Mouse (Mus musculus): ENCODE results near the gene Filip1.
"Not testable (repeated sequence)": the region's sequence is repeated elsewhere in the genome, so short reads cannot be mapped to it uniquely, and the experiment has no call there.

The Filip1 gene

DNA sequence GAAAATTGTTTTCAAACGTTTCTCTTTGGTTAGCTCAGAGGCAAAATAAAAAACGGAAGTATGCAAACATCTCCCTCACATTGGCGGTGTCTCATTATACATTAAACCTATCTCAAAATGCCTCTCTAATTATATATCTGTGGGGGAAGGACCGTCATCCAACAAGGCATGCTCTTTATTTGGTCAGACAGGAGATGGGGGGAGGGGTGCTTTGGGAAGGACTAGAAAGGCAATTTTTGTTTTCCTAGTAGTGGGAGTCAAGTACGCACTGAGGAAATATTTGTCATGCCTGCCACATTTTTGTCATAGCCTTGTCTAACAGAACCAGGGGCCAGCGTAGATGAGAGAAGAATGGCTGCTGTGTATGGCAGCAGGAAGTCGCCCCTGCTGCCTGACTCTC is at the start of gene Filip1:
Gene Filip1 (minus strand): TSS at position 101 of the 400 bp plus-strand sequence.
- DNase-seq, result no peak

DNA sequence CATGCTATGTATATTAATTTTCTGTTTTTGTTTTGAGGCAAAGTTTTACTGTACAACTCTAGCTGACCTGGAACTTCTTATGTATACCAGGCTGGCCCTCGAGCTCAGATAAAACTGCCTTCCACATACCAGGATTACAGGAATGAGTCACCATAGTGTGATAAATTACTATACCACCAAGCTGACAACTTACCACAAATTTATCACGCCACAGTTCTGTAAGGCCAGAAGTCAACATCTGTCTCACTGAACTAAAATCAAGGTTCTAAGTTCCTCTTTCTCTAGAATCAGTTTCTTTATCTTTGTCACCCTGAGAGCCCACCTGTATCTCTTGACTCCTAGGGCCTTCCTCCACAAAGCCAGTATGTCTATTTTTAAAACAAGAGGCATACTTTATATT is 45.0 kb upstream of the Filip1 start:
- DNase-seq, result no peak

DNA sequence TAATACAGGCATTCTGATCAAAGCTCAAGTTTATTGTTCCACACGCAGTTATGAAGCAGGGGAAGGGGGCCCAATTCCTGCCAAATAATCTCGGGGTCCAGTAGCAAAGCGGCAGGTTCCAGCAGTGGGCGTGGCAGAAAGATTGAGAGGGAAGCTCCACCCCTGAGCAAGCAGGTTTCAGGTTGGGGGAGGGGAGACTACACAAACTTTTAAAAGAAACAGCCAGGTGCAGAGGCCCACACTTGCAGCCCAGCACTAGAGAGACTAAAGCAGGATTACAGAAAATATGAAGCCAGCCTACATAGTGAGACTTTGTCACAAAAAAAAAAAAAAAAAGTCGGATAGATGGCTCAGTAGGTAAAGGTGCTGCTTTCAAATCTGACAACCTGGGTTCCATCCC is 40.3 kb upstream of the Filip1 start:
- no peak for DNase-seq

DNA sequence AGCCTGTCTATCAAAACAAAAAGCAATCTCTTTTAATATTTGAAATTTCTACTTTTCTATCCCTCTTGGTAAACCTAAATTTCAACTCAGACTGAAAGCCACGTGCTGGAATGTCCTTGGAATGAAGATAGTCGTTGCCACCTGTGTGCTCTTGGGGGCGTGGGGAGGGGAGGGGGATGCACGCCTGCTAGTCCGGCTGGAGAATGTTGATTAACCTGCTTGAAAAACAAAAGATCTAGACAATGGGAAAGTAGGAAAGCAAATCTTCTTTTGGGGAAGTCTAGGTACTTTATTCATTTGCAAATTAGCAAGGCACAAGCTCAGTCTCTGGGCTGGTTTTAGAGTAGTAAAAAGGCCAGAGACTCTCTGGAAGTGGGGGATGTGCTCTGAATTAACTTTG is 36.6 kb upstream of the Filip1 start:
- DNase-seq, result not testable (repeated sequence)

DNA sequence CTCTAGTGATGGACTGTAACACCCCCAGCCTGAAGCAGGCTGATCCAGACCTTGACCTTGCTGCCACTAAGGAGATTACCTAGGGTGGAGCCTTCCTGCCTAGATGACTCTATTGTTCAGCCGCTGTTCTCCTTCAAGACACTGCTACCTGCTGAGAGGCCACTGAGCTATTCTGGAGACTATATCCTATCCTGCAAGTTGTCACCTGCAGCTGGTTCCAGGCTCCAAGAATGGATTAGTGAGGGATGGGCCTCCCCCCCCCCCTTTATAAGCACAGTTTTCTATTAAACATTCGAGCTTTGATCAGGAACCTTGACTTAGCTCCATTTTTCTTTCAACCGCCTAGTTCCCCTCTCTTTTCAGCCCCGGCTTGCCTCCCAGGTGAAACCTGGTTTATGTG is 31.6 kb upstream of the Filip1 start:
- not testable (repeated sequence) for DNase-seq

DNA sequence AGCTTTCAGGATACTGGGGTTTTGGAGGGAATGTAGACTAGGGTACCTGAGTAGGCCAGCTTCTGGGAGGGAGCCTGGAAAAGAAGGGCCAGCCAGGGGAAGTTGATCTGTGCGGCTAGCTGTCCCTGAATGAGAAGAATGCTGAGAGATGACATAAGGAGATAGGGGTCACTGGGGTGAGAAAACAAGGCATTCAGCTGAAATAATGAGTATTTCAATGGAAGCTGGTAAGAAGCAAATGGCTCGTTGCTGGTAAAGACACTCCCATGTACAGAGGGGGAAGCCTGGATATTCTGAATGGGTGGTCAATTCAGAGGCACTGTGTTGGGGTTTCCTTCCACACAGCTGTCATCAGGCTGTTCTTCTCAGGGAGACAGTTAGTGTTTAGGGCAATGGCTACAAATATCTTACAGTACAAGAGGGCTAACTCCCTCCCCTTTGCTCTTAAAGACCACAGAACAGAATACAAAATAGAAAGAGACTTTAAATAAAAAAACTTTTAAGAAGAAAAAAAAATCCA is 26.7 kb upstream of the Filip1 start:
- DNase-seq, result no peak

DNA sequence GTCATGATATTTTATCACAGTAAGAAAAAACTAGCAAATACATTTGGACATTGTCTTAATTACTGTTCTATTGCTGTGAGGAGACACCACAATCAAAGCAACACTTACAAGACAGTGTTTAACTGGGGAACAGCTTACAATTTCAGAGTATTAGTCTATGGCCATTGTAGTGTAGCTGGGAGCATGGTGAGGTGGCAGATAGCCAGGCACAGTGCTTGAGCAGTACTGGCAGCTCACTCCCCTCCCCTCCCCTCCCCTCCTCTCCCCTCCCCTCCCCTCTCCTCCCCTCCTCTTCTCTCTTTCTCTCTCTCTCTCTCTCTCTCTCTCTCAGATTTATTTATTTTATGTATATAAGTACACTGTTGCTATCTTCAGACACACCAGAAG is 25.3 kb upstream of the Filip1 start:
- no peak for DNase-seq

DNA sequence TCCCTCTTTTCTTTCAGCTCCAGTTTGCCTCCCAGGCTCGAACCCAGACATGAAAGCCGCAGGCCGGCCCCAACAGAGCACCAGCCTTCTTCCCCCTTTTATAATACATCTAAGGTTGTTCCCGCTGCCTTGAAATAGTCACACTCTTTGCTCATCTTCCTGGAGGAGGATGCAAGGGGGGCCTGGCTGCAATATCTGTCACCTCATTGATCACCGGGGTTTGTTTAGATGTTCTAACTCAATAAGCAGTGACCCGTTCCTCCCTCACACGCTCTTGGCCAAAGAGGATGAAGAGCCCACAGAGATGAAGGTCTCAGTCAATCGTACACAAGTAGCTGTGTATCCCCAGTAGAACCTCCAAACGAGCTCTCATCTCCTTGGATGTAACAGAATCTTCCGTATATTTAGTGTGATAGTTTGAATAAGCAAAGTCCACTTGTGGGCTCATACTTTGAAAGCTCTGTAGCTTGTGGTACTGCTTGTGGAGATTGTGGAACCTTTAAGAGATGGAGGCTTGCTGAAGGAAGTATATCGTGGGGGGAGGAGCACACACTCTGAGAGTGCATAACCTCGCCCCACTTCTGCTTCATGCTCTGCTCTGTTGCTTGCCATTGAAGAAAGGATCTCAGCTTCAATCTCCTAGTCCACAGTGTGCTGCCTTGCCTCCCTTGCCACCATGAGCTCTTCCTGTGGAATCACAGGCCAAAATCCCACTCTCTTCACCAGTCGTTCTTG is 24.8 kb upstream of the Filip1 start:
- DNase-seq, result no peak

DNA sequence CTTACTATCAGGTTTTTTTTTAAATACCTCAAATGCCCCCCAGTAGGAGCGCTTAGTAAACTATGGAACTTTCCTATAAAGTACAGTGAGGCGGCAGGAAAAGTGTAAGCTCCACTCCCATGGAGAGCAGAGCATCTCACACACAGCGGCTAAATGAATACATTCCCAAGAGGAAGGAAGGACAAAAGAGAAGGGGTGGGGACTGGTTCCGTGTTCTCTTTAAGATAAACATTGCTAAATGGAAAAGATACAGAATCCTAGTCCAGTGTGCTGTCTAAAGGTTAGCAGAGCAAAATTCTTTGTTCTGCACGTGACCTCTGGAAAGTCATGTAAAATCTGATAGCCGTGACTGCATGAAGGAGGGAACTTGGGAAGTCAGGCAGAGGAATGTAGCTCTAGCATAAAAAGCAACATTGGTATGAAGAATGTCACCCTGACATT is 13.9 kb upstream of the Filip1 start:
- no peak for DNase-seq

DNA sequence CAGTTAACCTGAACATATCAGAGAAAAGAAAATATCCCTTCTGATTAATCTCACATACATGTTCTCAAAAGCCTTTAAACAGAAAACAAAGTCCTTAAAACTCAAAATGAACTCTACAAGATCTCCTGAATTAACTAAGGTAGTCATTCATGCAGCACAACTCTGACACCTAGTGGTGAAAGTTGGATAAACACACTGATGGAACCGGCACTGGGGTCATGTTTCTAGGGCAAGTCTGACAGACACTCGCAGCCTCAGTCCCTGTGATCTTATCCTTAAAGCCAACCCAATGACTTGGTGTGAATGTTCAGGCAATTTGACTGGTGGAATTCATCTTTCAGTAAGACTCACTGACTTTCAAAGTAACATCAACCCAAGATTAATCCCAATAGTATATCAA is 13.4 kb upstream of the Filip1 start:
- DNase-seq, result peak; percentile 11

DNA sequence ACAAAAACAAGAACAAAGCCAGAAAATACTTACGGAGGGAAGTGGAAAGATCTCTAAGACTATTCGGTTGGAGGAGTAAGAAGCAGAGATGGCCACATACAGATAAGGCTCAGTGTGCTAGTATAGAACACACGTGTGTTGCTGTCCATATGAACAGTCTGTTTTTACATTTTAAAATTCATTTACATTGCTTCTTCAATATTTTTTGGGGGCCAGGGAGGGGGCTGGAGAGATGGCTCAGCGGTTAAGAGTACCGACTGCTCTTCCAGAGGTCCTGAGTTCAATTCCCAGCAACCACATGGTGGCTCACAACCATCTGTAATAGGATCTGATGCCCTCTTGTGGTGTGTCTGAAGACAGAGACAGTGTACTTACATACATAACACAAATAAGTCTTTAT is 12.7 kb upstream of the Filip1 start:
- not testable (repeated sequence) for DNase-seq

DNA sequence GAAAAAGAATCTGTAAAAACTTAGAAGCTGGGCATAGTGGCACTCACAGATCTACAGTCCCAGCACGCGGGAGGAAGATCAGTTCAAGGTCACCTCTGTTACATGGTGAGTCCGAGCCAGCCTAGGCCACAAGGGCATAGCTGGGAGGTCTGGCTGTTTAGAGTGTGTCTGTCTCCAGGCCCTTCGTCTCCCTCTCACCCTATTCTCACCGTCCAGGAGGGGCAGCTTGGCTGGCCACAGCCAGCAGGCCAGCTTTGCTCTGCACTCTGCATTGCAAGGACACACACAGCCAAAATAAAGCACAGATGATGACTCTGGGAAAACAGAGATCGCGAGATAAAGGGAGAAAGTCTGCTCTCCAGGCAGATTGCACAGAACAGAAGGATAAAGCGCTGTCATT is 10.2 kb upstream of the Filip1 start:
- DNase-seq, result no peak

DNA sequence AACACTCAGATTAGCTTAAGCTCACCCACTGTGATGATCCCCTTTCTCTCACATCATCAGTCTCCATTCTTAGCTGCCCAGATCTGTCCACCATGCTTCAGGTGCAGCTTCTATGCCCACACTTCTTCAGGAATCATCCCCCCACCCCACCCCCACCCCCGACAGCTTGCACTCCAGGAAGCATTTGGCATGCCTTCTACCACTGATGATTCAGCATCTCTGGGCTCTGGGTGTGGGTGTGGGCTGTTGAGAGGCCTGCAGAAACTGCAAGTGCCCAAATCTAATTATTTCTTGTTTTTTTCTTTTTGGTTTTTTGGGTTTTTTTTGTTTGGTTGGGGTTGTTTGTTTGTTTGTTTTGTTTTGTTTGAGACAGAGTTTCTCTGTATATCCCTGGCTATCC is 9.0 kb upstream of the Filip1 start:
- DNase-seq, result peak; percentile 11

DNA sequence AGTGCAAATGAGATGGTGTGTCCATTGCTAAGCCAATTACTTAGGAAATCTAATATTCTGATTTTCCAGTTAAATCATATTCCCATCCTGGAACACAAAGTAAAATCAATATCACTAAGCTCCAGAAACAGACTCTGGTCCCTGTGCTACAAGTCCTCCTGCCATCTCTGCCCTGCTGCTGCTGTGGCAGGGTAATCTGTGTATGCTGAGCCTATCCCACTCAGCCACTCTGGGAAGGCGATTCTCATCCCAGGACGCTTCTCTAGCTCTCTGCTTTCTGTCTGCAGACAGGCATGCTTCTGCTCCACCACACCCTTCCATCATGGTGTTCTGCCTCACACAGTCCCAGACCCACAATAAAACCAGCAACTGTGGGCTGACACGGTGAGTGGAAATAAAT is 7.8 kb upstream of the Filip1 start:
- no peak for DNase-seq

DNA sequence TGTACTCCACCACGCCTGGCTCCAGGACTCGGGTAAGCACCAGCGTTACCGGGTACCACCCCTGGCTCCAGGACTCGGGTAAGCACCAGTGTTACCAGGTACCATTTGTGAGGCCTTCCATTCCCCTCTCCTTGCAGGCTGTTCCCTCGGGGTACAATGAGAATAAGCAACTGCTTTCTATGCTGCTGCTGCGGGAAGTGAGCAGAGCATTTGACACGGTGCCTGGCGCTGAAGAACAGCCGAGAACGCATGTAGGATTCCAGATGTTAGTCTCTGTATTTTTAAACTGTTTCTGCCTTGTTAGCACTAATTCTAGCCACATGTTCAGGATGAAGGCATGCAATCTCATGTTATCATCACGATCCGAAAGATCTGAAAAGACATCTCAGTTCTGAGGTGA is 635 bp downstream of the Filip1 start:
- DNase-seq, result no peak

DNA sequence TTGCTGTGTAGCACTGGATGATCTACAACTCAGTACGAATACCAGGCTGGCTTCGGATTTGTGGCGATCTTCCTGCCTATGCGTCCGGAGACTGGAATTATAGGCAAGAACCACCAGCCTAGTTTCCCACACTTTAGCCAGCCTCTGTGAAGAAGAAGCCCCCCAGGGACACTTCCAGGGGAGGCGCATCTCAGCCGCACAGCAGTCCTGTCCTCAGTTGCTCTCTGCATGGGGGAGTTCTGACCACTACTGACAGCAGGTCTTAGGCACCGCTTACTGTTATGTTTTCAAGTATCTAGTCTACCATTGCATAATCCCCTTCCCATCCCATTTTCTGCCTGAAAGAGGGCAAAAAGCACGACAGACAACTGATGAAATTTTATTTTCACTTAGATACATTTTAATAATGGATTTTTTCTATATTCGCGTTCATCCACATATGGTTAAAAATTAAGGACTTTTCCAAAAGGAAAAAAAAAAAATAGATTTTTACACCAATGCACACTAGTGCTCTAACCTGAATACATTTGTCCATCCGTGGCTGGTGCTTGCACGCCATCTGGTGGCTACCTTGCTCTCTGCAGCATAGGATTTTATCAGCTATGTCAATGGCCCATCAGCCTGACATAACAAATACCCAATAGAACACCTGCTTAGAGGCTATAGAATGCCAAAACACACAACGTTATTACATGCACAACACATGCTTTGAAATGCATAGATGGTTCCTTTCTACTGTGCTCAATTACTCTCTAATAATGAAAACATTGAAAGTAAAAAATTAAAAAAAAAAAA is 10.1 kb downstream of the Filip1 start:
- DNase-seq, result peak; percentile 75

DNA sequence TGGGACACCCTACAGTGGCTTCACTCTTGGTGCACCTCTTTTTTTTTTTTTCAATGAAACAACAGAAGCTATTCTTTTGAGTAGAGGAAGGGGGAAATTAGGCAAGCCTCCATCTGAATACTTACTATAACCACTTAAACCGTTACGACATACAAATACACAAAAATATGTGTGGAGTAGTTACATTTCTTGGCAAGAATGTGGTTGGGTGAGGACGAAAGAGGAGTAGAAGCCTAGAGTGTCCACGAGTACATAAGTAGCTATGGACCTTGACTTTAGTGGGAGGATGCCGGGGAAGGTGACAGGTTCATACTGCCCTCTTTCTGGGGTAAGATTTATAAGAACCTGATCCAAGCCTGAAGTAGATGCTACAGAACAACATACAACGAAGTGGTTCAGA is 15.4 kb downstream of the Filip1 start:
- DNase-seq, result no peak

DNA sequence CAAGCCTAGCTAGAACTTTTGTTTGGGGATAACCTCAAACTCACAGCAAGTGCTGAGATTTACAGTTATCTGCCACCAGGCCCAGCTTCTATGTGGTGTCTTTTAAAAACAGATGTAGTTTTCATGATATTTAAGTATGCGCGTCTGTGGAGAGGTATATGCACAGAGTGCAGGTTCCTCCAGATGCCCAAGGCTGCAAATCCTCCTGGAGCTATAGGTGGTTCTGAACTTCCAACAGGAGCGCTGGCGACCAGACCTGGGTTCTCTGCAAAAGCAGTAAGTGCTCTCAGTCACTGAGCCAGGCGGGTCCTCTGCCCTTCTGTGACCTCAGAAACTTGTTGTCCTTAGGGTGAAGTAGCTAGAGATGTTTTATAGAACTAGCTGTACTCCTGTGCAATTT is 18.4 kb downstream of the Filip1 start:
- DNase-seq, result no peak

DNA sequence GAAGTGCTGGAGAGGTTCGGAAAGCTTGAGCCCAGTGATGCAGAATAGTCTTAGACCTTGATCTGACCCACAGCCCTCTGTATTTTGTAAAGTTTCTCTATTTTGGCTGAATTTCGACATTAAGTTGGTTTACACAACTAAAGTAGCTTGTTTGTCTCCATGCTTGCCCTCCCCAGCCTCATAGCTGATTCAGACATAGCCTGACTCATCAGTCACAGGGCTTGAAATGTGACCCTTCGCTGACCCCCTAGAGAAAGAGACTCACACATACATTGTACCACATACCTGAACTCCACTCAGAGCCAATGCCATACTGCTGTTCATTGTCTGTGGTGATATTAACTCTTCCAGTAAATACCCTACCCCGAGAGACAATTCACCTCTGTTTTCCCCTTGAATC is 19.6 kb downstream of the Filip1 start:
- no peak for DNase-seq

DNA sequence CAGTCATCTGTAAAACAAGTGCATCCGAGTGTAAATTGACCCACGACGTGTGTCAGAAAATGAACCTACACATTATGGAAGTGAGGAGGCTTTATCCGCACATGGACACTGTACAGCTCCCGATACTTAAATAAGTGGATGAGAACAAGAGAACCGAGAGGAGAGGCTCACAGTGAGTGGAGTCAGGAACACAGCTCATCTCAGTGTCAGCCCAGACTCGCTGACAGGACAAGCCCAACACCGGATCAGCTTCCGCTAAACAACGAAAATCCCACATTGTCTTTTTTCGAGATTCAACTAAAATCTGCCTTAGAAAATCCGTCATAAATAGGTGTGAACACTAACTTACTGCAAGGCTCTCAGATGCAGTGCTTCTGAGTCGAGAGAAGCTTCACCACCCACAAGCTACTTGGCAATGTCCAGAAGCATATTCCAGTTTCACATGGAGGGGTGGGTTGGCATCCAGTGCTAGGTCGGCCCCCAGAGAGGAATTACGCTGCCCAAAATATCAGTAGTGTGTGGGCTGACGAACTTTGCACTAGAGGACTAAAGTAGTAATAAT is 22.1 kb downstream of the Filip1 start:
- DNase-seq, result no peak

DNA sequence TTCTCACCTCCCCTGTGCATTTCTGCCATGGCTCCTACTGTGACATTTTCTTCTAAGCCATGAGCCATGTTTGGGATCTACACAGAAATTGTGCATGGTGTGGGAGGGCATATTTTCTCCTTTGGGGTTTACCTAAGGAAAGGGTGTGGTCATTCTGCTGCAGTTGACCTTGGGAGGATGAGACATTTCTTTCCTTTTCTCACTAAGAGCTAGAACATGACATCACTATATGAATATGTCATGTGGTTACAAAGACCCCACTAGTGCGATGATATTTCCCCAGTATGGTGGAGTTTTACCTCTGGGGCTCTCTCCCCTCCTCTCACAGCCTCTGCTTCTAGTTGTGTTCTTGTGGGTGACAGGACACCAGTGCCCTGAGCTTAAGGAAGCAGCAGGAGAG is 22.9 kb downstream of the Filip1 start:
- DNase-seq, result no peak

DNA sequence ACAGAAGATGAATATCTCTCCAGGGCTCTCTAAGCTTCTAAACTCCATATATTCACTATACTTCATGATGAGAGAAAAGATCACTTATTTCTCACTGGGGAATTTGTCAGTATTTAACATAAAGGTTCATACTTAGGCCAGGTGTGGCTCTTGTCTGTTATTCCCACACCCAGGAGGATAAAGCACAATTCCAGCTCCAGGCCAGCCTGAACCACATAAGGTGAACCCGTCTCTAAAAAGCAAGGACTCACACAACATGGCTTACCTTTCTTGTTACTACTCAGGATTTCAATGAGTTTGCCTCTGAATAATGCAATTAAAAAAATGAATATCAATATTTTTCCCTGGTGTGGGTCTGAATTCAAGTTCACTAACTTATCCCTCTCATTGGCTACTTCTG is 23.6 kb downstream of the Filip1 start:
- no peak for DNase-seq

DNA sequence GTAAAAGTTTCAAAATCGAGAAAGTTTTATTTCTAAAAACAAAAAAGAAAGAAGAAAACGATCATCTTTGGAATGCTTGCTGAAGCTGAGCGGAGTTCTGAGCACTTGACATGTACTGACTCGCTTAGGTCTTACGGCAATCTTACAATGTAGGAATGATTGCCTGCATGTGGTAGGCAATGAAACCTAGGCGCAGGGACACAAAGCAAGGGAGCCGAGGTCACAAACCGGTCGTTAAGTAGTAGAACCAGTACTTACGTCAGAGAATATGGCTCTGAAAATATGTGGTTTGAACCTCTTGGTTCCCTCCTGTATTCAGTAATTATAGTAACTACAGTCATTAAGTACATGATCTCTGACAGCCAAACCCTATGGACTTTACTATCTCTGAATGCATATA is 29.4 kb downstream of the Filip1 start:
- no peak for DNase-seq

DNA sequence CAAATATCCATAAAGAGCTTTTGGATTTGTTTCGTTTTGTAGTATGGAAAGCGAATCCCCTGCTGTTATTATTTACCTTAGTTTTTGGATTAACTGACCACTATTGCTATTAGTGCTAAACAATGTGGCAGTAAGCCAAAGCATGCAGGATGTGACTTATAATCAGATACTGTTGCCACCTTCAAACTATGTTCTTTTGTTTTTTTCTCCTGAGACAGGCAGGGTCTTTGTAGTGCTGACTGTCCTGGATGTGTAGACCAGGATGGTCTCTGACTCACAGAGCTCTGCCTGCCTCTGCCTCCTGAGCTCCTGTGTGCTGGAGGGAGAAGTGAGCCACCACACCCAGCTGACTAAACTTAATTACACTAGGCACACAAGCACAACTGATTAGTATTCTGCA is 33.4 kb downstream of the Filip1 start:
- no peak for DNase-seq

All from right cerebral cortex, postnatal 25 days (tissue).